Mouse (Mus musculus): Measurements from ENCODE around the gene Gm28539. TPM values are rescaled to one million over a fixed set of nuclear protein-coding genes. Genes with fewer than 3 reads are reported as not detected.
"Not testable (repeated sequence)": the region's sequence is repeated elsewhere in the genome, so short reads cannot be mapped to it uniquely, and the experiment has no call there.

Gm28539 gene
- polyA plus RNA-seq, 1 experiment = not detected

GRCm38 (mm10) chr16:18969420-18970128 lies 133.2 kb downstream of the Gm28539 start:
- H3K4me1 ChIP-seq (ENCODE audit: control insufficient read depth, insufficient read depth, insufficient read length, low read length) = no peaks in the 10 kb centered on the region
- H3K4me3 ChIP-seq (ENCODE audit: insufficient read depth, low read depth, low read length) = no peak overlapping the region
- no peak overlapping the region for H3K27ac ChIP-seq (replicated peaks; ENCODE audit: low read depth, low read length)

DNA sequence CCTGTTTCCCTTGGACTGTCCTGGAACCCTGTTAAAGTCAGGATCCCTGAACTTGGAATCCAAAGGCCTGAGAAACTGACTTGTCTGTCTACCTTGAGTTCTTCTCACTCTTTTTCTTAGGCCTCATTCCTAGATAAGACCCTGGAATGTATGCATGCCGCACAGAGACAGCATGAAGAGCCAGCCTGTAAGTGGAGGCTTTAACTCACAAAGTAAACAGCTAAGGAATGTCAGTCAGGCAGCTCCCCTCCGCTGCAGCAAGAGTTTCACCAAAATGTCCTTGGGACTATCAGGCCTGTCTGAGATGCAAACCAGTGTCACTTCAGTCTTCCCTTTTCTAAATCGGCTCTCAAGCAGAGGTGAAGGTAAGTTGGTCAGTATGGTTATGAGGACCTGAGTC lies 134.5 kb downstream of the Gm28539 start:
- no peaks in the 10 kb centered on the region for H3K4me1 ChIP-seq (ENCODE audit: control insufficient read depth, insufficient read depth, insufficient read length, low read length)
- H3K4me3 ChIP-seq (ENCODE audit: insufficient read depth, low read depth, low read length) = no peak overlapping the region
- no peak overlapping the region for H3K27ac ChIP-seq (replicated peaks; ENCODE audit: low read depth, low read length)

DNA sequence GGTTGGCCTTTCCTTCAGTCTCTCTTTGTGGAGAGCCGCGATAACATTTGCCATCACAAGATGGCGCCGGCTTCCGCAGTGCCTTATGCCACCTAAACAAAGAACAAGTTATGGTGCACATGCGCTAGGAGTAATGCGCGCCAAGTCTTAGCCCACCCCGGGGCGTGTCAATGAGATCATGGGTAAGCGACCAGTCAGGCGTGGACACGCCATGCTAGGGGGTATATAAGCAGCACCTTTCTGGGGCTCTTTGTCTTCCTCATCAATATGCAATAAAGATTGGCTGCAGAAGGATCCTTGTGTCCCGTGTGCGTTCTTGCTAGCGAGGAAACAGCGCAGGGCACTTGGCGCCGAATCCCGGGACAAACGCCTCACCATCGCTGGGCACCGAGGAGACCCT lies 139.3 kb downstream of the Gm28539 start:
- H3K4me3 ChIP-seq (ENCODE audit: insufficient read depth, low read depth, low read length); H3K27ac ChIP-seq (replicated peaks; ENCODE audit: low read depth, low read length); H3K4me1 ChIP-seq (ENCODE audit: control insufficient read depth, insufficient read depth, insufficient read length, low read length): not testable (repeated sequence)

GRCm38 (mm10) chr16:18976315-18976714 lies 139.9 kb downstream of the Gm28539 start:
- H3K27ac ChIP-seq (replicated peaks; ENCODE audit: low read depth, low read length) = no peak overlapping the region
- H3K4me3 ChIP-seq (ENCODE audit: insufficient read depth, low read depth, low read length) = no peak overlapping the region
- H3K4me1 ChIP-seq (ENCODE audit: control insufficient read depth, insufficient read depth, insufficient read length, low read length) = no peaks in the 10 kb centered on the region

GRCm38 (mm10) chr16:18986381-18986780 lies 150.0 kb downstream of the Gm28539 start:
- Histone ChIP-seq H3K4me1 (ENCODE audit: control insufficient read depth, insufficient read depth, insufficient read length, low read length) (no peaks in the 10 kb centered on the region), H3K4me3 (ENCODE audit: insufficient read depth, low read depth, low read length) (no peak overlapping the region), H3K27ac (replicated peaks; ENCODE audit: low read depth, low read length) (no peak overlapping the region)

GRCm38 (mm10) chr16:18986860-18987259 lies 150.5 kb downstream of the Gm28539 start:
- Histone ChIP-seq H3K27ac (replicated peaks; ENCODE audit: low read depth, low read length) (no peak overlapping the region), H3K4me3 (ENCODE audit: insufficient read depth, low read depth, low read length) (no peak overlapping the region), H3K4me1 (ENCODE audit: control insufficient read depth, insufficient read depth, insufficient read length, low read length) (no peaks in the 10 kb centered on the region)

DNA sequence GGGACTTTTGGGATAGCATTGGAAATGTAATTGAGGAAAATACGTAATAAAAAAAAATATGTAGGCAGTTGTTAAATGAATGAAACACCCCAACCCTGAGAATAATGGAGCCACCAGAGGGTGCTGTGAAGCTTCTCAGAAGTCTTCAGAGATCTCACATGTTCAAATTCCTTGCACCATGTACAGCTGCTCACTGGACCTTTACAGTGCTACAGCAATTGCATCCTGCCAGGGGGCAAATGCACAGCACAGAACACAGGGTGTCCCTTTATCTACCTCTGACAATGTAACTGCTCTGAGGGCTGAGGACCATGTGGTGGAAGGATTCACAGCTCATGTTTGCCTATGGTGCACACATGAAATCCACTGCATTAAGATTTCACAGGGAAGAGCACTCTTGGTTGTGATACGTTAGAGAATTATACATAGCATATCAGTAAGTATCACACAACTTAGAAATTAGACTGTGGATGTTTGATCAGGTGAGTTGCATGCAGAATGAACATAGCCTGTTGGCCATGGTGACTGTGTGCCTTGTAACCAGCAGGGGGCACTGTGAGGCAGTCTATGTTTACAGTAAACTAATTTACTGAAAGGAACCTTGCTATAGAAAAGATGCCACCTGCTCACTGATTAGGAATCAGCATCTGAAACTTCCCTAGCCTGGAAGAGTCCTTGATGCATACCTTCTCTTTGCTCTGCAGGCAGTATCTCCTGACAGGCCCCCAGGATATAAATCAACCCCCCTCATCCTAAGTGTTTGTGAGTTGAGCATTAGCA lies 166.4 kb downstream of the Gm28539 start:
- not testable (repeated sequence) for H3K4me3 ChIP-seq (ENCODE audit: insufficient read depth, low read depth, low read length); H3K27ac ChIP-seq (replicated peaks; ENCODE audit: low read depth, low read length); H3K4me1 ChIP-seq (ENCODE audit: control insufficient read depth, insufficient read depth, insufficient read length, low read length)

DNA sequence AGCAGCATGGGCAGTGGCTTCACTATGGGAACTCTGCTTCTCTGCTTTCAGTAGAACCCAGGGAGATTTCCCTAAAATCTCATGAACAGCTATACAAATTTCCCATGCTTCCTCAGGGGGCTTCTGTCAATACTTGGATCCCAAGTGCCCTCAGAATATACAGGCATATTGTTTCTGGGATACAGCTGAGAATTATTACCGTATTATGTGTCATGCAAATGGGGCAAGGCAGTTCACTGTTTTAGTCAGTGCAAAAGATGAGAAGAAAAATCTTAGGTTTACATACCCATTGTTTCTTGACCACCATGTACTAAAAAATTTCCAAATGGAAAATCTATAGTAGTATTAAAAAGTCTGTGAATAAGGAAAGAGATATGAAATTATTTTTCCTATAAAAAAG lies 167.4 kb downstream of the Gm28539 start:
- H3K4me3 ChIP-seq (ENCODE audit: insufficient read depth, low read depth, low read length) = no peak overlapping the region
- H3K4me1 ChIP-seq (ENCODE audit: control insufficient read depth, insufficient read depth, insufficient read length, low read length) = no peaks in the 10 kb centered on the region
- H3K27ac ChIP-seq (replicated peaks; ENCODE audit: low read depth, low read length) = no peak overlapping the region

- H3K4me1 ChIP-seq (ENCODE audit: control insufficient read depth, insufficient read depth, insufficient read length, low read length) = no peaks in the 10 kb centered on the region
- H3K27ac ChIP-seq (replicated peaks; ENCODE audit: low read depth, low read length) = no peak overlapping the region
- no peak overlapping the region for H3K4me3 ChIP-seq (ENCODE audit: insufficient read depth, low read depth, low read length)
Measured at GRCm38 (mm10) chr16:19005298-19005697, 168.9 kb downstream of the Gm28539 start.

Other genes with a start within 250 kb of the Gm28539 start
- not detected in 2 replicates for gene Tbx1, start 245.9 kb upstream of the Gm28539 start, polyA plus RNA-seq (2012; ENCODE audit: insufficient read depth, insufficient read length, missing spikeins)
- 1.0 TPM in 1 of 2 replicates, not detected in the other for gene Gp1bb, start 214.2 kb upstream of the Gm28539 start, polyA plus RNA-seq (2012; ENCODE audit: insufficient read depth, insufficient read length, missing spikeins)
- gene Gm49601, start 210.2 kb upstream of the Gm28539 start, polyA plus RNA-seq (2012; ENCODE audit: insufficient read depth, insufficient read length, missing spikeins) = not detected in 2 replicates
- gene Sept5, start 206.6 kb upstream of the Gm28539 start, polyA plus RNA-seq (2012; ENCODE audit: insufficient read depth, insufficient read length, missing spikeins) = 3.3 and 7.1 TPM in 2 replicates
- 36.1 and 37.1 TPM in 2 replicates for gene Cldn5, start 59.7 kb upstream of the Gm28539 start, polyA plus RNA-seq (2012; ENCODE audit: insufficient read depth, insufficient read length, missing spikeins)
- 75.6 and 91.2 TPM in 2 replicates for gene Ufd1, start 24.8 kb upstream of the Gm28539 start, polyA plus RNA-seq (2012; ENCODE audit: insufficient read depth, insufficient read length, missing spikeins)
- 4.8 and 5.6 TPM in 2 replicates for gene Cdc45, start 24.6 kb upstream of the Gm28539 start, polyA plus RNA-seq (2012; ENCODE audit: insufficient read depth, insufficient read length, missing spikeins)
- 23.0 and 25.6 TPM in 2 replicates for gene 2510002D24Rik, start within 50 bp of the Gm28539 start, polyA plus RNA-seq (2012; ENCODE audit: insufficient read depth, insufficient read length, missing spikeins)
- 90.0 and 124 TPM in 2 replicates for gene Mrpl40, start 40.3 kb downstream of the Gm28539 start, polyA plus RNA-seq (2012; ENCODE audit: insufficient read depth, insufficient read length, missing spikeins)
- 8.8 and 15.0 TPM in 2 replicates for gene Hira, start 40.5 kb downstream of the Gm28539 start, polyA plus RNA-seq (2012; ENCODE audit: insufficient read depth, insufficient read length, missing spikeins)